Mouse (Mus musculus): Measurements from ENCODE around the gene Ces2g. TPM values are rescaled to one million over a fixed set of nuclear protein-coding genes. Genes with fewer than 3 reads are reported as not detected.

Ces2g gene
- polyA plus RNA-seq, 1 experiment, result 2.6 TPM

Other genes with a start within 250 kb of the Ces2g start
- gene Ces2a, start 227.7 kb upstream of the Ces2g start, polyA plus RNA-seq (2012; ENCODE audit: insufficient read depth, insufficient read length, missing spikeins), result not detected in 2 replicates
- not detected in 2 replicates for gene Ces2b, start 130.1 kb upstream of the Ces2g start, polyA plus RNA-seq (2012; ENCODE audit: insufficient read depth, insufficient read length, missing spikeins)
- gene Ces2c, start 114.7 kb upstream of the Ces2g start, polyA plus RNA-seq (2012; ENCODE audit: insufficient read depth, insufficient read length, missing spikeins), result not detected in 2 replicates
- not detected in 2 replicates for gene Ces2e, start 35.5 kb upstream of the Ces2g start, polyA plus RNA-seq (2012; ENCODE audit: insufficient read depth, insufficient read length, missing spikeins)
- not detected in 2 replicates for gene Ces2f, start 14.4 kb upstream of the Ces2g start, polyA plus RNA-seq (2012; ENCODE audit: insufficient read depth, insufficient read length, missing spikeins)
- not detected in 2 replicates for gene Ces2h, start 39.1 kb downstream of the Ces2g start, polyA plus RNA-seq (2012; ENCODE audit: insufficient read depth, insufficient read length, missing spikeins)
- gene Ces3a, start 86.9 kb downstream of the Ces2g start, polyA plus RNA-seq (2012; ENCODE audit: insufficient read depth, insufficient read length, missing spikeins), result 0.91 TPM in 1 of 2 replicates, not detected in the other
- gene Ces3b, start 122.0 kb downstream of the Ces2g start, polyA plus RNA-seq (2012; ENCODE audit: insufficient read depth, insufficient read length, missing spikeins), result not detected in 2 replicates
- not detected in 2 replicates for gene Ces4a, start 170.1 kb downstream of the Ces2g start, polyA plus RNA-seq (2012; ENCODE audit: insufficient read depth, insufficient read length, missing spikeins)
- gene Cbfb, start 209.0 kb downstream of the Ces2g start, polyA plus RNA-seq (2012; ENCODE audit: insufficient read depth, insufficient read length, missing spikeins), result 14.0 and 14.7 TPM in 2 replicates

Data from brown adipose tissue, adult 24 weeks (tissue).